Mouse (Mus musculus) lung, adult 2 months (tissue): ENCODE data around the gene Stra6l.

Source experiments
- CTCF ChIP-seq: fragments of 200-500 bp; IDR thresholded peaks from 2 replicates; pipeline ENCODE4 v1.5.1; 2011; ENCODE audit warnings: mild to moderate bottlenecking, low read length, control low read depth; ENCODE audit not compliant: insufficient read depth
- POLR2A ChIP-seq: fragments of 200-500 bp; IDR thresholded peaks from 2 replicates; pipeline ENCODE4 v1.6.1; 2011; ENCODE audit warnings: low read depth, mild to moderate bottlenecking, control low read depth, low read length, borderline replicate concordance; ENCODE audit errors: extremely low read depth

- TF ChIP-seq CTCF (no peak), POLR2A (no peak)
Measured at GRCm38 (mm10) chr4:45802900-45803299, 45.6 kb upstream of the Stra6l start.
